Mouse (Mus musculus) A20 (cell line): ENCODE results near the gene Ppp2r3a.

Source experiments
- DNase-seq: peaks from one replicate; pipeline ENCODE4 v3.0.0-alpha.2; 2011; ENCODE audit warnings: low read depth, low spot score

The Ppp2r3a gene

GRCm38 (mm10) chr9:101251644-101252337, at the start of gene Ppp2r3a:
TSS of gene Ppp2r3a (minus strand) at chr9:101251795.
- DNase-seq = peak; percentile 94

- no peak for DNase-seq
These were observed 48.9 kb upstream of the Ppp2r3a start for GRCm38 (mm10) chr9:101300441-101300935.

- no peak for DNase-seq
These were observed 40.4 kb upstream of the Ppp2r3a start for GRCm38 (mm10) chr9:101291676-101292660.

- DNase-seq = no peak
These were observed 39.3 kb upstream of the Ppp2r3a start for GRCm38 (mm10) chr9:101290876-101291275.

GRCm38 (mm10) chr9:101289750-101290149, 38.2 kb upstream of the Ppp2r3a start:
- no peak for DNase-seq

GRCm38 (mm10) chr9:101288901-101289647, 37.5 kb upstream of the Ppp2r3a start:
- DNase-seq = no peak

- DNase-seq = no peak
These were observed 35.2 kb upstream of the Ppp2r3a start for GRCm38 (mm10) chr9:101286766-101287165.

- no peak for DNase-seq
These were observed 32.5 kb upstream of the Ppp2r3a start for GRCm38 (mm10) chr9:101284049-101284448.

- DNase-seq = no peak
These were observed 31.1 kb upstream of the Ppp2r3a start for GRCm38 (mm10) chr9:101282651-101283050.

GRCm38 (mm10) chr9:101281906-101282305, 30.3 kb upstream of the Ppp2r3a start:
- DNase-seq = no peak

GRCm38 (mm10) chr9:101281326-101281725, 29.7 kb upstream of the Ppp2r3a start:
- no peak for DNase-seq

GRCm38 (mm10) chr9:101280867-101281266, 29.3 kb upstream of the Ppp2r3a start:
- DNase-seq = no peak

GRCm38 (mm10) chr9:101280211-101280610, 28.6 kb upstream of the Ppp2r3a start:
- DNase-seq = no peak

- no peak for DNase-seq
These were observed 21.1 kb upstream of the Ppp2r3a start for GRCm38 (mm10) chr9:101272715-101273114.

- DNase-seq = no peak
These were observed 18.4 kb upstream of the Ppp2r3a start for GRCm38 (mm10) chr9:101270020-101270419.

GRCm38 (mm10) chr9:101266043-101266442, 14.4 kb upstream of the Ppp2r3a start:
- no peak for DNase-seq

GRCm38 (mm10) chr9:101265546-101265945, 14.0 kb upstream of the Ppp2r3a start:
- DNase-seq = no peak

GRCm38 (mm10) chr9:101262815-101263214, 11.2 kb upstream of the Ppp2r3a start:
- DNase-seq = no peak

GRCm38 (mm10) chr9:101261989-101262571, 10.5 kb upstream of the Ppp2r3a start:
- no peak for DNase-seq

GRCm38 (mm10) chr9:101261443-101261842, 9.8 kb upstream of the Ppp2r3a start:
- DNase-seq = no peak

GRCm38 (mm10) chr9:101253136-101253535, 1.5 kb upstream of the Ppp2r3a start:
- DNase-seq = no peak
